32 mouse cellular contexts compared by ENCODE assay signal in genomic region chr11:44767322-44767721, GRCm38 (mm10).
DNase-seq lines count a peak whose midpoint lies in the region; ATAC-seq and TF ChIP-seq lines count a peak whose summit lies in the region.
"Had no signal": no experiment of that assay in that cellular context is flagged by ENCODE, and none has a peak within 500 bp of the region (broad histone marks: within the 10 kb centered on the region; RNA-seq: fewer than 3 reads in every experiment).

No protein-coding gene starts in this region.

- no peak for TF ChIP-seq POLR2A in myocyte (IDR thresholded peaks at IDR 0.05; ENCODE audit: insufficient read length, low read depth)

- peaks cover 36% of the 10 kb centered on the region for H3K4me1 ChIP-seq in midbrain, embryonic 13.5 days (replicated peaks)
- peaks cover 2% of the 10 kb centered on the region for H3K4me1 ChIP-seq in midbrain, embryonic 11.5 days (ENCODE audit: control insufficient read depth, insufficient read depth, low read length)
- H3K4me1 ChIP-seq: intestine, embryonic 15.5 days; liver, embryonic 13.5 days; megakaryocyte, embryonic 14.5 days had no signal

- H3K27me3 ChIP-seq in midbrain, embryonic 13.5 days: no peaks in the 10 kb centered on the region
- no peaks in the 10 kb centered on the region for H3K27me3 ChIP-seq in midbrain, embryonic 11.5 days (ENCODE audit: control insufficient read depth, insufficient read depth, low read length)
- H3K27me3 ChIP-seq in myocyte (ENCODE audit: control insufficient read depth, insufficient read depth, insufficient read length): no peaks in the 10 kb centered on the region
- H3K27me3 ChIP-seq: intestine, embryonic 15.5 days; limb, embryonic 15.5 days; liver, embryonic 13.5 days; Patski had no signal

- peak overlapping the region; percentile 52; the same call in 1 of the 2 replicates for H3K27ac ChIP-seq in midbrain, embryonic 13.5 days
- no peak overlapping the region for H3K27ac ChIP-seq in midbrain, embryonic 11.5 days (ENCODE audit: low read depth, low read length)
- H3K27ac ChIP-seq: forebrain, embryonic 12.5 days; hindbrain, embryonic 10.5 days; hindbrain, postnatal 0 days; intestine, embryonic 15.5 days; layer of hippocampus, adult 2 months; limb, embryonic 15.5 days; liver, embryonic 13.5 days; stomach, postnatal 0 days had no signal

- ATAC-seq in midbrain, embryonic 13.5 days: no peak
- ATAC-seq in midbrain, embryonic 11.5 days (ENCODE audit: low FRiP score): no peak
- ATAC-seq: hindbrain, postnatal 0 days; intestine, embryonic 15.5 days; lung, postnatal 0 days; Patski had no signal

- no peaks in the 10 kb centered on the region for H3K9me3 ChIP-seq in midbrain, embryonic 13.5 days
- no peaks in the 10 kb centered on the region for H3K9me3 ChIP-seq in midbrain, embryonic 11.5 days (ENCODE audit: control insufficient read depth, low read length)
- H3K9me3 ChIP-seq: forebrain, embryonic 12.5 days; hindbrain, embryonic 10.5 days; intestine, embryonic 15.5 days; limb, embryonic 15.5 days; liver, embryonic 13.5 days; megakaryocyte, embryonic 14.5 days had no signal

- no peak overlapping the region for H3K9ac ChIP-seq in midbrain, embryonic 13.5 days (replicated peaks)
- no peak overlapping the region for H3K9ac ChIP-seq in midbrain, embryonic 11.5 days (ENCODE audit: low read length)
- H3K9ac ChIP-seq: forebrain, embryonic 12.5 days; intestine, embryonic 15.5 days; limb, embryonic 15.5 days; liver, embryonic 13.5 days had no signal

- no peaks in the 10 kb centered on the region for H3K36me3 ChIP-seq in midbrain, embryonic 13.5 days
- H3K36me3 ChIP-seq in midbrain, embryonic 11.5 days (ENCODE audit: control insufficient read depth, insufficient read depth, low read length): no peaks in the 10 kb centered on the region
- no peaks in the 10 kb centered on the region for H3K36me3 ChIP-seq in myocyte (ENCODE audit: control insufficient read depth, insufficient read depth)
- H3K36me3 ChIP-seq: forebrain, embryonic 12.5 days; hindbrain, embryonic 10.5 days; intestine, embryonic 15.5 days; limb, embryonic 15.5 days; liver, embryonic 13.5 days had no signal

- no peak for DNase-seq in midbrain, embryonic 11.5 days (ENCODE audit: low spot score, missing footprints)
- DNase-seq in ES-CJ7 (ENCODE audit: low read depth, low spot score): peak; percentile 60
- DNase-seq in ZHBTc4 (ENCODE audit: low read depth, low spot score): peak; percentile 61
- no peak for DNase-seq in thymus, postnatal 25 days
- DNase-seq: adrenal gland, postnatal 14 days; B cell, adult 2 months; cerebellum, adult 8-10 months; cerebellum, postnatal 25 days; gastrocnemius, postnatal 14 days; heart, postnatal 14 days; kidney, adult 2 months; kidney, postnatal 36 days; left cerebral cortex, postnatal 4 days; liver, embryonic 13.5 days; lung, adult 18-20 months; lung, postnatal 4 days; right cerebral cortex, postnatal 4 days; thymus, adult 18-20 months; thymus, postnatal 4 days had no signal

- H3K4me3 ChIP-seq in midbrain, embryonic 13.5 days (replicated peaks): no peak overlapping the region
- no peak overlapping the region for H3K4me3 ChIP-seq in midbrain, embryonic 11.5 days (ENCODE audit: low read depth, low read length)
- H3K4me3 ChIP-seq in myocyte: no peak overlapping the region
- H3K4me3 ChIP-seq: erythroblast, embryonic 14.5 days; forebrain, embryonic 12.5 days; hindbrain, embryonic 10.5 days; intestine, embryonic 15.5 days; layer of hippocampus, adult 2 months; limb, embryonic 15.5 days; liver, embryonic 13.5 days; megakaryocyte, embryonic 14.5 days had no signal

- H3K4me2 ChIP-seq in midbrain, embryonic 13.5 days (replicated peaks): no peak overlapping the region
- no peak overlapping the region for H3K4me2 ChIP-seq in midbrain, embryonic 11.5 days
- H3K4me2 ChIP-seq in myocyte (ENCODE audit: low read depth): peak overlapping the region; percentile 50
- H3K4me2 ChIP-seq: forebrain, embryonic 12.5 days; intestine, embryonic 15.5 days; limb, embryonic 15.5 days; liver, embryonic 13.5 days had no signal

- no peak overlapping the region for H3ac ChIP-seq in myocyte (ENCODE audit: control insufficient read depth, insufficient read length)

- 12% methylated on average over 3 of the region's 3 CpGs for WGBS in midbrain, embryonic 13.5 days
- 10% methylated on average over 3 of the region's 3 CpGs for WGBS in midbrain, embryonic 11.5 days

- no peaks in the 10 kb centered on the region for H3K79me2 ChIP-seq in myocyte (ENCODE audit: control insufficient read depth, insufficient read depth)

TF ChIP-seq in myocyte, 11 proteins besides CTCF, POLR2A, EP300 and RAD21:
- TF ChIP-seq TCF12 (IDR thresholded peaks at IDR 0.05; ENCODE audit: insufficient read depth, poor library complexity, severe bottlenecking): no peak
- no peak for TF ChIP-seq USF1 (IDR thresholded peaks at IDR 0.05; ENCODE audit: low read depth)
- TF ChIP-seq TCF3 (IDR thresholded peaks at IDR 0.05; ENCODE audit: insufficient read length, low read depth): no peak
- TF ChIP-seq MYOG (IDR thresholded peaks at IDR 0.05; ENCODE audit: control insufficient read depth in 1 of 3, insufficient read depth in 1 of 3, insufficient read length in 2 of 3, low read depth in 2 of 3): no peak
- TF ChIP-seq E2F4 (IDR thresholded peaks at IDR 0.05; ENCODE audit: insufficient read depth): no peak
- TF ChIP-seq CEBPB (IDR thresholded peaks at IDR 0.05; ENCODE audit: insufficient read depth, poor library complexity, severe bottlenecking): no peak
- no peak for TF ChIP-seq REST (IDR thresholded peaks at IDR 0.05; ENCODE audit: insufficient read depth, insufficient read length)
- no peak for TF ChIP-seq MAX (IDR thresholded peaks at IDR 0.05; ENCODE audit: low read depth)
- no peak for TF ChIP-seq SRF (IDR thresholded peaks at IDR 0.05; ENCODE audit: control insufficient read depth, insufficient read length, low read depth)
- TF ChIP-seq POLR2AphosphoS2 (IDR thresholded peaks at IDR 0.05; ENCODE audit: insufficient read length, low read depth): no peak
- TF ChIP-seq MYOD1 (IDR thresholded peaks at IDR 0.05; ENCODE audit: control insufficient read depth in 1 of 3, insufficient read length in 2 of 3, low read depth in 2 of 3): no peak

Comparison
In these comparisons a context has a peak if more than half of its experiments do, and no peak if none do; other contexts are left out.
1. DNase-seq: peak in ES-CJ7 (single experiment) and ZHBTc4 (single experiment); none in midbrain, embryonic 11.5 days (single experiment) and thymus, postnatal 25 days (single experiment).